Mouse (Mus musculus) C2C12 (cell line): ENCODE data around the gene Lmx1a. TPM values are rescaled to one million over a fixed set of nuclear protein-coding genes. Genes with fewer than 3 reads are reported as not detected.

Experiments
- H3K27me3 ChIP-seq: one replicate; pipeline ENCODE4 v1.6.1; 2011; ENCODE audit not compliant: control insufficient read depth, insufficient read depth, insufficient read length
- H3K36me3 ChIP-seq: one replicate; pipeline ENCODE4 v1.6.1; 2011; ENCODE audit not compliant: control insufficient read depth, insufficient read depth
- H3K4me3 ChIP-seq: one replicate; pipeline ENCODE4 v1.5.1; 2011; ENCODE audit warnings: mild to moderate bottlenecking, control low read depth; ENCODE audit not compliant: poor library complexity, insufficient read depth, severe bottlenecking
- H3K79me2 ChIP-seq: one replicate; pipeline ENCODE4 v1.6.1; 2011; ENCODE audit not compliant: control insufficient read depth, insufficient read depth
- H3K79me3 ChIP-seq: one replicate; pipeline ENCODE4 v1.6.1; 2011; ENCODE audit warnings: low read depth, control low read depth
- H3ac ChIP-seq: one replicate; pipeline ENCODE3; 2011; ENCODE audit warnings: low read depth; ENCODE audit not compliant: control insufficient read depth, insufficient read length
- CEBPB ChIP-seq: IDR thresholded peaks from one replicate; pipeline ENCODE4 v1.6.1; 2011; ENCODE audit warnings: low read depth, mild to moderate bottlenecking, control low read depth, moderate library complexity
- CTCF ChIP-seq: IDR thresholded peaks from one replicate; pipeline ENCODE4 v1.5.1; 2011; ENCODE audit not compliant: control insufficient read depth, insufficient read depth, insufficient read length
- FOSL1 ChIP-seq: IDR thresholded peaks from one replicate; pipeline ENCODE4 v1.8.0; 2011; ENCODE audit warnings: mild to moderate bottlenecking, low read length; ENCODE audit not compliant: poor library complexity, insufficient read depth, severe bottlenecking
- MAX ChIP-seq: IDR thresholded peaks from one replicate; pipeline ENCODE4 v1.6.1; 2011; ENCODE audit warnings: mild to moderate bottlenecking, control low read depth
- MYOD1 ChIP-seq: IDR thresholded peaks from one replicate; pipeline ENCODE4 v1.6.1; 2011; ENCODE audit warnings: low read depth; ENCODE audit not compliant: control insufficient read depth, insufficient read length
- MYOG ChIP-seq: IDR thresholded peaks from one replicate; pipeline ENCODE4 v1.6.1; 2011; ENCODE audit not compliant: control insufficient read depth, insufficient read length; ENCODE audit errors: extremely low read depth
- USF1 ChIP-seq: IDR thresholded peaks from one replicate; pipeline ENCODE4 v1.6.1; 2011; ENCODE audit warnings: low read depth, mild to moderate bottlenecking, control low read depth, moderate library complexity
- polyA plus RNA-seq: library from polyadenylated mRNA; unstranded; fragments of >200 nt; fragmentation: generic; extraction: Trizol; gene quantifications from one replicate; pipeline ENCODE4 v1.2.1, GENCODE M21; 2012; ENCODE audit warnings: missing spikeins

Lmx1a gene
- polyA plus RNA-seq, 1 experiment: 0.04 TPM

- no peak overlapping the region for H3K4me3 ChIP-seq
- no peak overlapping the region for H3ac ChIP-seq
- TF ChIP-seq MYOG: no peak
- no peak for TF ChIP-seq USF1
- TF ChIP-seq FOSL1: no peak
- no peak for TF ChIP-seq MAX
- TF ChIP-seq CEBPB: no peak
- TF ChIP-seq CTCF: no peak
- no peak for TF ChIP-seq MYOD1
- H3K27me3 ChIP-seq: peaks cover under 1% of the 10 kb centered on the region
- H3K36me3 ChIP-seq: no peaks in the 10 kb centered on the region
- no peaks in the 10 kb centered on the region for H3K79me3 ChIP-seq
- H3K79me2 ChIP-seq: no peaks in the 10 kb centered on the region
These were observed 47.8 kb downstream of the Lmx1a start for GRCm38 (mm10) chr1:167736793-167737192.

- H3K27me3 ChIP-seq: no peaks in the 10 kb centered on the region
- H3K79me3 ChIP-seq: no peaks in the 10 kb centered on the region
- TF ChIP-seq MYOG: no peak
- no peak for TF ChIP-seq USF1
- no peak for TF ChIP-seq CTCF
- no peak for TF ChIP-seq CEBPB
- no peak for TF ChIP-seq FOSL1
- no peak for TF ChIP-seq MAX
- no peak overlapping the region for H3K4me3 ChIP-seq
- no peaks in the 10 kb centered on the region for H3K79me2 ChIP-seq
- H3ac ChIP-seq: no peak overlapping the region
- H3K36me3 ChIP-seq: no peaks in the 10 kb centered on the region
These were observed 50.2 kb downstream of the Lmx1a start for GRCm38 (mm10) chr1:167739286-167739685.

- Histone ChIP-seq H3K79me3 (no peaks in the 10 kb centered on the region), H3K4me3 (no peak overlapping the region), H3ac (no peak overlapping the region), H3K36me3 (no peaks in the 10 kb centered on the region), H3K79me2 (no peaks in the 10 kb centered on the region), H3K27me3 (no peaks in the 10 kb centered on the region)
- TF ChIP-seq MYOG: no peak
These were observed 57.6 kb downstream of the Lmx1a start for GRCm38 (mm10) chr1:167746676-167747075.

- Histone ChIP-seq H3K36me3 (no peaks in the 10 kb centered on the region), H3K27me3 (peaks cover 13% of the 10 kb centered on the region), H3ac (no peak overlapping the region), H3K4me3 (no peak overlapping the region), H3K79me3 (no peaks in the 10 kb centered on the region), H3K79me2 (no peaks in the 10 kb centered on the region)
- TF ChIP-seq MAX (no peak), MYOG (no peak), CTCF (no peak), FOSL1 (no peak), MYOD1 (no peak), USF1 (no peak), CEBPB (no peak)
These were observed 63.6 kb downstream of the Lmx1a start for GRCm38 (mm10) chr1:167752661-167753060.

GRCm38 (mm10) chr1:167754085-167754484 is 65.0 kb downstream of the Lmx1a start:
- H3ac ChIP-seq: no peak overlapping the region
- H3K36me3 ChIP-seq: no peaks in the 10 kb centered on the region
- H3K79me3 ChIP-seq: no peaks in the 10 kb centered on the region
- TF ChIP-seq MYOG (no peak), FOSL1 (no peak), CEBPB (no peak), MAX (no peak), CTCF (no peak), MYOD1 (no peak), USF1 (no peak)
- H3K79me2 ChIP-seq: no peaks in the 10 kb centered on the region
- H3K27me3 ChIP-seq: peaks cover 20% of the 10 kb centered on the region
- H3K4me3 ChIP-seq: no peak overlapping the region

- no peak overlapping the region for H3ac ChIP-seq
- no peak for TF ChIP-seq MAX
- no peak for TF ChIP-seq FOSL1
- TF ChIP-seq USF1: no peak
- no peak for TF ChIP-seq MYOG
- TF ChIP-seq MYOD1: no peak
- TF ChIP-seq CEBPB: no peak
- TF ChIP-seq CTCF: no peak
These were observed 65.8 kb downstream of the Lmx1a start for GRCm38 (mm10) chr1:167754636-167755522.

More at GRCm38 (mm10) chr1:167754636-167755522, 65.8 kb downstream of the Lmx1a start:
- Histone ChIP-seq H3K4me3 (no peak overlapping the region), H3K79me3 (no peaks in the 10 kb centered on the region), H3K79me2 (no peaks in the 10 kb centered on the region), H3K36me3 (no peaks in the 10 kb centered on the region), H3K27me3 (peaks cover 22% of the 10 kb centered on the region)
